Mouse (Mus musculus) neural tube, embryonic 12.5 days (tissue): ENCODE measurements around the gene Rpl5. TPM values are rescaled to one million over a fixed set of nuclear protein-coding genes. Genes with fewer than 3 reads are reported as not detected.

Source experiments
- ATAC-seq: fragments of 200-750 bp; cut with Nextera tagmentation; 2 replicates; pipeline ENCODE4 v1.8.0; 2017; ENCODE audit warnings: low read depth, mild to moderate bottlenecking, moderate TSS enrichment, moderate library complexity; ENCODE audit not compliant: low FRiP score
- H3K27ac ChIP-seq: fragments of 300-500 bp; sonication (generic); 2 replicates; pipeline ENCODE4 v1.5.1; 2016
- H3K27me3 ChIP-seq: fragments of 300-500 bp; sonication (generic); replicated peaks from 2 replicates; pipeline ENCODE4 v1.6.1; 2016; ENCODE audit warnings: mild to moderate bottlenecking
- H3K36me3 ChIP-seq: fragments of 300-500 bp; sonication (generic); 2 replicates; pipeline ENCODE4 v1.6.1; 2016; ENCODE audit warnings: mild to moderate bottlenecking
- H3K4me1 ChIP-seq: fragments of 300-500 bp; sonication (generic); 2 replicates; pipeline ENCODE4 v1.6.1; 2016
- H3K4me2 ChIP-seq: fragments of 300-500 bp; sonication (generic); replicated peaks from 2 replicates; pipeline ENCODE4 v1.6.1; 2016; ENCODE audit warnings: mild to moderate bottlenecking
- H3K4me3 ChIP-seq: fragments of 300-500 bp; sonication (generic); 2 replicates; pipeline ENCODE4 v1.5.1; 2016
- H3K9ac ChIP-seq: fragments of 300-500 bp; sonication (generic); 2 replicates; pipeline ENCODE4 v1.6.1; 2016; ENCODE audit warnings: mild to moderate bottlenecking
- H3K9me3 ChIP-seq: fragments of 300-500 bp; sonication (generic); 2 replicates; pipeline ENCODE4 v1.6.1; 2016; ENCODE audit warnings: mild to moderate bottlenecking
- WGBS: fragments of 180-500 bp; shearing (Covaris S2); methylation state at CpG from one replicate; pipeline ENCODE4 v1.1.7; 2016; 5-methylcytosine and 5-hydroxymethylcytosine counted together
- polyA plus RNA-seq: library from polyadenylated mRNA; unstranded; fragments of >200 nt; fragmentation: Nextera tagmentation; extraction: Ambion mirVana; gene quantifications from 2 replicates; pipeline ENCODE4 v1.2.1, GENCODE M21; 2016

Rpl5 gene
- polyA plus RNA-seq = 57.3 and 58.6 TPM in 2 replicates

GRCm38 (mm10) chr5:107900206-107901013, at the start of gene Rpl5:
Gene Rpl5, plus strand, starts transcription at chr5:107900502.
- peak within 1 kb of the TSS; percentile 64 for H3K27ac ChIP-seq
- peak within 1 kb of the TSS; percentile 98 for H3K4me3 ChIP-seq
- peak within 1 kb of the TSS; percentile 78 for H3K4me2 ChIP-seq
- H3K36me3 ChIP-seq = peaks cover 25% of the 10 kb centered on the region
- H3K9ac ChIP-seq = peak within 1 kb of the TSS; percentile 98
- H3K9me3 ChIP-seq = no peaks in the 10 kb centered on the region
- peak; percentile 98 for ATAC-seq
- WGBS = 4% methylated on average over 66 of the region's 66 CpGs
- H3K27me3 ChIP-seq = no peaks in the 10 kb centered on the region
- H3K4me1 ChIP-seq = peaks cover 8% of the 10 kb centered on the region

GRCm38 (mm10) chr5:107853807-107854206, 46.5 kb upstream of the Rpl5 start:
- Histone ChIP-seq H3K9me3 (0 out of 2 replicates have a peak, but pooled peaks cover 4% of the 10 kb centered on the region), H3K27me3 (no peaks in the 10 kb centered on the region), H3K4me1 (no peaks in the 10 kb centered on the region), H3K9ac (no peak overlapping the region), H3K27ac (no peak overlapping the region), H3K4me3 (no peak overlapping the region), H3K36me3 (no peaks in the 10 kb centered on the region), H3K4me2 (no peak overlapping the region)
- whole genome bisulfite sequencing = 51% methylated on average over 6 of the region's 6 CpGs
- ATAC-seq = no peak

GRCm38 (mm10) chr5:107854556-107854955, 45.7 kb upstream of the Rpl5 start:
- no peak overlapping the region for H3K9ac ChIP-seq
- no peak overlapping the region for H3K4me3 ChIP-seq
- 0 out of 2 replicates have a peak, but pooled peaks cover 4% of the 10 kb centered on the region for H3K9me3 ChIP-seq
- WGBS = 83% methylated on average over 3 of the region's 3 CpGs
- no peak overlapping the region for H3K4me2 ChIP-seq
- H3K27me3 ChIP-seq = no peaks in the 10 kb centered on the region
- H3K4me1 ChIP-seq = no peaks in the 10 kb centered on the region
- no peak for ATAC-seq
- H3K27ac ChIP-seq = no peak overlapping the region
- no peaks in the 10 kb centered on the region for H3K36me3 ChIP-seq

GRCm38 (mm10) chr5:107855546-107855945, 44.8 kb upstream of the Rpl5 start:
- no peak overlapping the region for H3K27ac ChIP-seq
- no peak overlapping the region for H3K4me3 ChIP-seq
- no peak overlapping the region for H3K9ac ChIP-seq
- no peak overlapping the region for H3K4me2 ChIP-seq
- WGBS = 97% methylated on average over 2 of the region's 2 CpGs
- no peaks in the 10 kb centered on the region for H3K36me3 ChIP-seq
- no peak for ATAC-seq
- no peaks in the 10 kb centered on the region for H3K9me3 ChIP-seq
- no peaks in the 10 kb centered on the region for H3K4me1 ChIP-seq
- H3K27me3 ChIP-seq = no peaks in the 10 kb centered on the region

GRCm38 (mm10) chr5:107858963-107859362, 41.3 kb upstream of the Rpl5 start:
- no peak for ATAC-seq
- Histone ChIP-seq H3K4me3 (no peak overlapping the region), H3K9ac (no peak overlapping the region), H3K36me3 (no peaks in the 10 kb centered on the region), H3K4me1 (no peaks in the 10 kb centered on the region), H3K9me3 (no peaks in the 10 kb centered on the region), H3K27ac (no peak overlapping the region), H3K27me3 (no peaks in the 10 kb centered on the region), H3K4me2 (no peak overlapping the region)
- 47% methylated on average over 2 of the region's 2 CpGs for WGBS

GRCm38 (mm10) chr5:107863971-107864370, 36.3 kb upstream of the Rpl5 start:
- 87% methylated on average over 3 of the region's 3 CpGs for WGBS
- Histone ChIP-seq H3K4me3 (no peak overlapping the region), H3K27ac (no peak overlapping the region), H3K36me3 (no peaks in the 10 kb centered on the region), H3K27me3 (no peaks in the 10 kb centered on the region), H3K9me3 (no peaks in the 10 kb centered on the region), H3K4me1 (0 out of 2 replicates have a peak, but pooled peaks cover 5% of the 10 kb centered on the region), H3K9ac (no peak overlapping the region), H3K4me2 (no peak overlapping the region)
- ATAC-seq = no peak

- Histone ChIP-seq H3K4me2 (no peak overlapping the region), H3K36me3 (no peaks in the 10 kb centered on the region)
Observed at GRCm38 (mm10) chr5:107866127-107867126, 33.9 kb upstream of the Rpl5 start.

GRCm38 (mm10) chr5:107867970-107868904, 32.1 kb upstream of the Rpl5 start:
- ATAC-seq = peak; percentile 77
- Histone ChIP-seq H3K4me1 (0 out of 2 replicates have a peak, but pooled peaks cover 5% of the 10 kb centered on the region), H3K36me3 (no peaks in the 10 kb centered on the region), H3K27ac (peak overlapping the region; percentile 92), H3K4me2 (peak overlapping the region; percentile 72), H3K4me3 (peak overlapping the region; percentile 89), H3K9me3 (no peaks in the 10 kb centered on the region), H3K27me3 (no peaks in the 10 kb centered on the region; the same call in 1 of the 2 replicates), H3K9ac (peak overlapping the region; percentile 86)
- under 1% methylated on average over 80 of the region's 82 CpGs for WGBS

More at GRCm38 (mm10) chr5:107866127-107867126, 33.9 kb upstream of the Rpl5 start:
- H3K27ac ChIP-seq = no peak overlapping the region
- no peak overlapping the region for H3K9ac ChIP-seq
- 73% methylated on average over 2 of the region's 2 CpGs for WGBS
- H3K27me3 ChIP-seq = no peaks in the 10 kb centered on the region; the same call in 1 of the 2 replicates
- no peak for ATAC-seq
- H3K4me3 ChIP-seq = no peak overlapping the region
- H3K9me3 ChIP-seq = no peaks in the 10 kb centered on the region
- H3K4me1 ChIP-seq = 0 out of 2 replicates have a peak, but pooled peaks cover 5% of the 10 kb centered on the region

- Histone ChIP-seq H3K9me3 (no peaks in the 10 kb centered on the region), H3K4me2 (peak overlapping the region; percentile 72), H3K36me3 (no peaks in the 10 kb centered on the region), H3K9ac (peak overlapping the region; percentile 86), H3K27ac (peak overlapping the region; percentile 92), H3K4me3 (peak overlapping the region; percentile 89), H3K4me1 (0 out of 2 replicates have a peak, but pooled peaks cover 5% of the 10 kb centered on the region), H3K27me3 (no peaks in the 10 kb centered on the region; the same call in 1 of the 2 replicates)
- WGBS = under 1% methylated on average over 58 of the region's 58 CpGs
- ATAC-seq = peak; percentile 98
Observed at GRCm38 (mm10) chr5:107868905-107869424, 31.3 kb upstream of the Rpl5 start.

GRCm38 (mm10) chr5:107869701-107870100, 30.6 kb upstream of the Rpl5 start:
- 73% methylated on average over 2 of the region's 2 CpGs for WGBS
- Histone ChIP-seq H3K9me3 (no peaks in the 10 kb centered on the region), H3K9ac (no peak overlapping the region), H3K4me1 (0 out of 2 replicates have a peak, but pooled peaks cover 5% of the 10 kb centered on the region), H3K27ac (no peak overlapping the region), H3K27me3 (no peaks in the 10 kb centered on the region; the same call in 1 of the 2 replicates), H3K4me2 (peak overlapping the region; percentile 72; the same call in 1 of the 2 replicates), H3K4me3 (no peak overlapping the region), H3K36me3 (no peaks in the 10 kb centered on the region)
- no peak for ATAC-seq

- Histone ChIP-seq H3K27me3 (no peaks in the 10 kb centered on the region; the same call in 1 of the 2 replicates), H3K4me2 (no peak overlapping the region), H3K9ac (no peak overlapping the region), H3K4me3 (no peak overlapping the region), H3K4me1 (no peaks in the 10 kb centered on the region), H3K27ac (no peak overlapping the region), H3K9me3 (no peaks in the 10 kb centered on the region), H3K36me3 (no peaks in the 10 kb centered on the region)
- ATAC-seq = no peak
- WGBS = 94% methylated on average over 6 of the region's 6 CpGs
Observed at GRCm38 (mm10) chr5:107873330-107873729, 27.0 kb upstream of the Rpl5 start.
